Mouse (Mus musculus): ENCODE results near the gene Rnf31. TPM values are rescaled to one million over a fixed set of nuclear protein-coding genes. Genes with fewer than 3 reads are reported as not detected.

The Rnf31 gene
- 18.2 and 24.0 TPM in 2 replicates for polyA plus RNA-seq (2015; fragmentation: Nextera tagmentation; extraction: Ambion mirVana)

DNA sequence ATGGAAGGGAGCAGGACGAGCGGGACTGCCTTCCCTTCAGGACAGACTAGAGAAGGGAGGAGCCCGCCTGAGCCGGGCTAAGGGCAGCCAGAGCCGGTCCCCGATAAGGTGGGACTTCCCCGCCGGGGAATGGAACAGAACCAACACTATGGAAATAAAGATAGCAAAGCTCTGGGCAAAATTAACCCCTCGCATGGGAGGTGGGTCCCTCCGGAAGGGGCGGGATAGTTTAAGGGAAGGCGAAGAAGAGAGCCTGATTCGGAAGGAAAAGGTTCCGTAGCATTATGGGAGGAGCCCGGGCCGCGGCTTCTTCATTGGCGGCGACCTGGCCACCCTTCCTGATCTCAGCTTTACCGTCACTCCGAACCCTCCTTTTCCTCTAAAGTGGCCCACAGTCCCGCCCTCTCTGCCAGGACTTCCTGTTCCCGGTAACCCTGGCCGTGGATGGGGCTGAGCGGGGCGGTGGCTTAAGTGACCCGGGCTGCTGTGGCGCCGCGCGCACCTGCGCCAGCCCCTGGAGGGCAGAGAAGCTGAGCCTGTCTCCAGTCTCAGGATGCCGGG, at the start of gene Rnf31:
TSS of gene Rnf31 (plus strand) at position 378 of the 561 bp plus-strand sequence.
- Histone ChIP-seq H3K9me3 (ENCODE audit: control insufficient read depth) (no peaks in the 10 kb centered on the region), H3K9ac (ENCODE audit: low read depth, low read length) (peak within 1 kb of the TSS; percentile 86), H3K4me3 (ENCODE audit: low read depth, low read length) (peak within 1 kb of the TSS; percentile 94), H3K4me1 (replicated peaks; ENCODE audit: control insufficient read depth, insufficient read depth, low read length) (peaks cover 6% of the 10 kb centered on the region; the same call in 1 of the 2 replicates), H3K27ac (ENCODE audit: low read depth, low read length) (peak within 1 kb of the TSS; percentile 90), H3K4me2 (replicated peaks; ENCODE audit: low read depth) (peak within 1 kb of the TSS; percentile 90), H3K36me3 (ENCODE audit: control insufficient read depth, insufficient read depth) (peaks cover 45% of the 10 kb centered on the region), H3K27me3 (replicated peaks; ENCODE audit: control insufficient read depth, insufficient read depth, low read length) (no peaks in the 10 kb centered on the region)
- peak; percentile 90 for ATAC-seq
- TF ChIP-seq CTCF (IDR thresholded peaks at IDR 0.05; ENCODE audit: low read depth) = no peak
- WGBS = under 1% methylated on average over 33 of the region's 33 CpGs

DNA sequence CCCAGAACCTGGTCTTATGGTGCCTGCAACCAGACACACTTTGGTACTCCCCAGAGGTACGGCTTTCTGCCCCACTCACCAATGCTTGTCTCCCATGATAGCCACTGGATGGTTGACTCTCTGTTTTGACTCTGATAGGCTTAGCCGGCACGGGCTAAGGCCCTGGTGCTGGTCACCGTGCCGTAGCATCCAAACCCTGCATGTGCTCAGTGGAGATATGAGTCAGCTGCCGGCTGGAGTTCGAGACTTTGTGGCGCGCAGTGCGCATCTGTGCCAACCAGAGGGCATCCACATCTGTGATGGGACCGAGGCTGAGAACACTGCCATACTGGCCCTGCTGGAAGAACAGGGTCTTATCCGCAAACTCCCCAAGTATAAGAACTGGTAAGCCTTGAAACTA, 49.2 kb upstream of the Rnf31 start:
- H3K27me3 ChIP-seq (replicated peaks; ENCODE audit: control insufficient read depth, insufficient read depth, low read length) = no peaks in the 10 kb centered on the region
- peaks cover 4% of the 10 kb centered on the region; the same call in 1 of the 2 replicates for H3K4me1 ChIP-seq (replicated peaks; ENCODE audit: control insufficient read depth, insufficient read depth, low read length)
- WGBS = 98% methylated on average over 12 of the region's 12 CpGs
- H3K9ac ChIP-seq (ENCODE audit: low read depth, low read length) = no peak overlapping the region
- H3K4me3 ChIP-seq (ENCODE audit: low read depth, low read length) = no peak overlapping the region
- H3K9me3 ChIP-seq (ENCODE audit: control insufficient read depth) = no peaks in the 10 kb centered on the region
- H3K4me2 ChIP-seq (replicated peaks; ENCODE audit: low read depth) = no peak overlapping the region
- no peak overlapping the region for H3K27ac ChIP-seq (ENCODE audit: low read depth, low read length)
- no peak for ATAC-seq
- no peak for TF ChIP-seq CTCF (IDR thresholded peaks at IDR 0.05; ENCODE audit: low read depth)
- peaks cover 37% of the 10 kb centered on the region for H3K36me3 ChIP-seq (ENCODE audit: control insufficient read depth, insufficient read depth)

DNA sequence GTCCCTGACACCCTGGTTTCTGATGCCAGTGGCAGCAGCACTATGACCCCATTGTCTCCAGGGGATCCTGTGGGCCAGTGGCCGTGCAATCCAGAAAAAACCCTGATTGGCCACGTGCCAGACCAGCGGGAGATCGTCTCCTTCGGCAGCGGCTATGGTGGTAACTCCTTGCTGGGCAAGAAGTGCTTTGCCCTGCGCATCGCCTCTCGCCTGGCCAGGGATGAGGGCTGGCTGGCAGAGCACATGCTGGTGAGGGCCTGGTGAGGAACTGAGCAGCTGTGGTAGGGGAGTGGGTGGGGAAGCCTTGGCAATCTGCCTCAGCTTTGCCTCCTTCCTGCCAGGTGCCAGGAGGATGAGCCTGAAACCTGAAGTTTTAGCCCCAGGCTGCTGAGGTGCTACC, 47.2 kb upstream of the Rnf31 start:
- no peak overlapping the region for H3K4me3 ChIP-seq (ENCODE audit: low read depth, low read length)
- peaks cover 58% of the 10 kb centered on the region for H3K36me3 ChIP-seq (ENCODE audit: control insufficient read depth, insufficient read depth)
- H3K27me3 ChIP-seq (replicated peaks; ENCODE audit: control insufficient read depth, insufficient read depth, low read length) = no peaks in the 10 kb centered on the region
- H3K9ac ChIP-seq (ENCODE audit: low read depth, low read length) = no peak overlapping the region
- H3K27ac ChIP-seq (ENCODE audit: low read depth, low read length) = no peak overlapping the region
- no peak for ATAC-seq
- H3K9me3 ChIP-seq (ENCODE audit: control insufficient read depth) = no peaks in the 10 kb centered on the region
- no peak for TF ChIP-seq CTCF (IDR thresholded peaks at IDR 0.05; ENCODE audit: low read depth)
- H3K4me2 ChIP-seq (replicated peaks; ENCODE audit: low read depth) = no peak overlapping the region
- peaks cover 4% of the 10 kb centered on the region; the same call in 1 of the 2 replicates for H3K4me1 ChIP-seq (replicated peaks; ENCODE audit: control insufficient read depth, insufficient read depth, low read length)
- WGBS = 82% methylated on average over 9 of the region's 9 CpGs

DNA sequence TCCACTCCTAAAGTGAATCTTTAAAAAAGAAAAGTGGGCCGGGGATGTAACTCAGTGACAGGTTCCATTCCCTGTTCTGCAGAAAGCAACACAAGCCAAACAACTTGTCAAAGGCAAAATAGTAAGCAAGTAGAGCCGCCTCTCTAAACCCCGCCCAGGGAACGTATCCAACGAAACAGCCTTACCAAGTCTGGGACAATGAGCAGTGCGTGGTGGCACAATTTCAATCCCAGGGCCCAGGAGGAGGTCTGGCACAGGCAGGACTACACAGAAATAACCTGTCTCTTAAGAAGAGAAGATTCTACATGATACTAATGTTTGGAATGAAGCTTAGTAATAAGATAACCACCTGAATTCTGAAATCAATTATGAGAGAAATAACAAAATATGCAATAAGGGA, 41.3 kb upstream of the Rnf31 start:
- H3K9me3 ChIP-seq (ENCODE audit: control insufficient read depth) = no peaks in the 10 kb centered on the region
- TF ChIP-seq CTCF (IDR thresholded peaks at IDR 0.05; ENCODE audit: low read depth) = no peak
- H3K4me1 ChIP-seq (replicated peaks; ENCODE audit: control insufficient read depth, insufficient read depth, low read length) = no peaks in the 10 kb centered on the region
- H3K36me3 ChIP-seq (ENCODE audit: control insufficient read depth, insufficient read depth) = peaks cover 51% of the 10 kb centered on the region
- H3K4me2 ChIP-seq (replicated peaks; ENCODE audit: low read depth) = no peak overlapping the region
- no peak overlapping the region for H3K27ac ChIP-seq (ENCODE audit: low read depth, low read length)
- H3K9ac ChIP-seq (ENCODE audit: low read depth, low read length) = no peak overlapping the region
- no peak for ATAC-seq
- 88% methylated on average over 6 of the region's 6 CpGs for WGBS
- H3K27me3 ChIP-seq (replicated peaks; ENCODE audit: control insufficient read depth, insufficient read depth, low read length) = no peaks in the 10 kb centered on the region
- no peak overlapping the region for H3K4me3 ChIP-seq (ENCODE audit: low read depth, low read length)

DNA sequence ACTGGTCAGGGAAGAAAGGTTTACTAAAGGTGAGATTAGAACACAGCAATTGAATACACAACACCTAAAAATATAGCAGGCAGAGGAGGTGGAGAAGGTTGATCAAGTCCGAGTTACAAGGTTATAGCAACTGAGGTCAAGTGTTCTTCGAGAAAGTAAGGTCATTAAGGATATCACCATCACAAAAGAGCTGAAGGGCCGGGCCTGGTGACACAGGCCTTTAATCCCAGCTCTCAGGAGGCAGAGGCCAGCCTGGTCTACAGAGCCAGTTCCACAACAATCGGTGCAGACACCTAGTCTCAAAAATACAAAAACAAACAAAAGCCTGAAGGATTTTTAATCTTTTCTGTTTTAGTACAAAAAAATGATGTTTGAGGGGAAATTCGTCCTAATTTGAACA, 40.2 kb upstream of the Rnf31 start:
- ATAC-seq = no peak
- no peak overlapping the region for H3K27ac ChIP-seq (ENCODE audit: low read depth, low read length)
- H3K36me3 ChIP-seq (ENCODE audit: control insufficient read depth, insufficient read depth) = peaks cover 42% of the 10 kb centered on the region
- TF ChIP-seq CTCF (IDR thresholded peaks at IDR 0.05; ENCODE audit: low read depth) = no peak
- 75% methylated on average over 5 of the region's 5 CpGs for WGBS
- H3K4me1 ChIP-seq (replicated peaks; ENCODE audit: control insufficient read depth, insufficient read depth, low read length) = no peaks in the 10 kb centered on the region
- H3K27me3 ChIP-seq (replicated peaks; ENCODE audit: control insufficient read depth, insufficient read depth, low read length) = no peaks in the 10 kb centered on the region
- H3K4me2 ChIP-seq (replicated peaks; ENCODE audit: low read depth) = no peak overlapping the region
- H3K4me3 ChIP-seq (ENCODE audit: low read depth, low read length) = no peak overlapping the region
- no peak overlapping the region for H3K9ac ChIP-seq (ENCODE audit: low read depth, low read length)
- no peaks in the 10 kb centered on the region for H3K9me3 ChIP-seq (ENCODE audit: control insufficient read depth)

DNA sequence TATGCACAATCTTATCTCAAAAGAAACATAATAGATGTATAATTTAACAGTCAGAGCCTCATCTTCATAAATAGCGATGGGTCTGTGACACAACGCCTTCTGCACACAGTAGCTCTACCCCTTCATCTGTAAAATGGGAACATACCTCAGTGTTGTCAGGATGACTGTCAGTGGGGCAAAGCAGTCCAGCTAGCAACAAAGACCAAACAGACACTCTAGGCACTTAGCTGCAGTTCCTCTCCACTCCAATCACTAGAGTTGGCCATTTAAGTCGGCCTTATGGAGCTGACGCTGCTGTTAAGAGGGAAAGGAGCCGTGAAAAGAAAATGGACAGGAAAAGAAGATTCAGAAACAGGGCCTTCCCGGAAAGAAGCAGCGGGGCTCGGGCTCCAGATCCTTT, 39.7 kb upstream of the Rnf31 start:
- Histone ChIP-seq H3K27ac (ENCODE audit: low read depth, low read length) (no peak overlapping the region), H3K4me1 (replicated peaks; ENCODE audit: control insufficient read depth, insufficient read depth, low read length) (no peaks in the 10 kb centered on the region), H3K36me3 (ENCODE audit: control insufficient read depth, insufficient read depth) (peaks cover 38% of the 10 kb centered on the region), H3K4me3 (ENCODE audit: low read depth, low read length) (no peak overlapping the region), H3K9ac (ENCODE audit: low read depth, low read length) (no peak overlapping the region), H3K9me3 (ENCODE audit: control insufficient read depth) (no peaks in the 10 kb centered on the region), H3K4me2 (replicated peaks; ENCODE audit: low read depth) (no peak overlapping the region), H3K27me3 (replicated peaks; ENCODE audit: control insufficient read depth, insufficient read depth, low read length) (no peaks in the 10 kb centered on the region)
- TF ChIP-seq CTCF (IDR thresholded peaks at IDR 0.05; ENCODE audit: low read depth) = no peak
- whole genome bisulfite sequencing = 92% methylated on average over 8 of the region's 8 CpGs
- no peak for ATAC-seq

All from intestine, postnatal 0 days (tissue).